In the genomic region with DNA sequence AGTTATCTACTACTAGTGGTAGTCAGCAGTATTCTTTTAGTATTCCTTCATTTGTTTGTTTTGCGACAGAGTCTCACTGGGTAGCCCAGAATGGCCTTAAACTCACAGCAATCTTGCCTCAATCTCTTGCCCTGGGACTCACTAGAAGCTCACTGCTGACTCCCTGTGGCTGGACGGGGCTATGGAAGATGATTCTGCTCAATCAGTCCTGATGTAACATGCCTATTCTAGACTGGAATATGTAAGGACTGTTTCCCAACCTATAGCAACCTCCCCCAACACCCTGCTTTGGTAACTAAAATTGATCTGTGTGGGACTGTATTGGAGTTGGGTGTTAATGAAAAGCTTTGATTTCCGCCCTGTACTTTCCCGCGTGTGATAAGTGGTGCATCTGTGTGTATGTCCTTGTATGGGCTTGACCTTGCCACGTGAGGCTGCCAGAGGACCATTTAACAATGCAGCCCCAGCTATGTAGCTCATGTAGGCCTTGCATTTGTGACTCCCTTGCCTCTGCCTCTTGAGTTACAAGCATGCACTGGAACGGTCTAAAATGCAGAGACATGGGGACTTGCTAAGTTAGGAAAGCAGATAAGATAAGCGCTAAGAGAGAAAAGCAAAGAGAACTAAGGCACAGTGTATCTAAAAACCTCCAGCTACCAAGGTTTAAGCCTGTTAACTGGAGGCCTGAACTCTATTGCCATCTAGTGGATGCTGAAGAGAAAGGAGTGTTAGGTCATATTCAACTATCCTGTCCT, we compare ENCODE assay signal across 9 mouse cellular contexts. TPM values are rescaled to one million over a fixed set of nuclear protein-coding genes. Genes with fewer than 3 reads are reported as not detected.
A peak's percentile ranks its signal among the peaks of the same experiment; 100 is the strongest.
DNase-seq lines count a peak whose midpoint lies in the region; ATAC-seq and TF ChIP-seq lines count a peak whose summit lies in the region.
"Had no signal": no experiment of that assay in that cellular context is flagged by ENCODE, and none has a peak within 500 bp of the region (broad histone marks: within the 10 kb centered on the region; RNA-seq: fewer than 3 reads in every experiment).

No protein-coding gene starts in this region.

- peak; percentile 67 for TF ChIP-seq CTCF in left cerebral cortex, adult 2 months (IDR thresholded peaks at IDR 0.05)

- no peak overlapping the region for H3K4me2 ChIP-seq in hindbrain, embryonic 12.5 days (replicated peaks)
- H3K4me2 ChIP-seq in hindbrain, embryonic 13.5 days: no peak overlapping the region
- no peak overlapping the region for H3K4me2 ChIP-seq in stomach, embryonic 15.5 days

- no peak overlapping the region for H3K9ac ChIP-seq in hindbrain, embryonic 12.5 days
- no peak overlapping the region for H3K9ac ChIP-seq in hindbrain, embryonic 13.5 days
- H3K9ac ChIP-seq in stomach, embryonic 15.5 days: no peak overlapping the region

- H3K27ac ChIP-seq in hindbrain, embryonic 10.5 days: peak overlapping the region; percentile 3; the same call in 1 of the 2 replicates
- no peak overlapping the region for H3K27ac ChIP-seq in hindbrain, embryonic 12.5 days
- H3K27ac ChIP-seq in embryonic facial prominence, embryonic 10.5 days (replicated peaks): 0 out of 2 replicates have a peak overlapping the region, but pooled peaks have one; percentile 0
- no peak overlapping the region for H3K27ac ChIP-seq in hindbrain, embryonic 13.5 days
- H3K27ac ChIP-seq in left cerebral cortex, adult 2 months: no peak overlapping the region
- H3K27ac ChIP-seq in stomach, embryonic 15.5 days: no peak overlapping the region; the same call in 1 of the 2 replicates

- H3K4me1 ChIP-seq in hindbrain, embryonic 10.5 days (replicated peaks): peaks cover 19% of the 10 kb centered on the region
- peaks cover 5% of the 10 kb centered on the region; the same call in 1 of the 2 replicates for H3K4me1 ChIP-seq in hindbrain, embryonic 12.5 days
- H3K4me1 ChIP-seq in embryonic facial prominence, embryonic 10.5 days: peaks cover 21% of the 10 kb centered on the region
- peaks cover 16% of the 10 kb centered on the region for H3K4me1 ChIP-seq in hindbrain, embryonic 13.5 days (replicated peaks)
- peaks cover 7% of the 10 kb centered on the region; the same call in 1 of the 2 replicates for H3K4me1 ChIP-seq in stomach, embryonic 15.5 days

- peak; percentile 43 for DNase-seq in hindbrain, embryonic 10.5 days (ENCODE audit: low spot score)
- peak; percentile 81 for DNase-seq in ZHBTc4 (ENCODE audit: low read depth, low spot score)
- peak; percentile 42 for DNase-seq in embryonic facial prominence, embryonic 10.5 days (ENCODE audit: low spot score)
- peak in 1 of 2 experiments; percentile 23 for DNase-seq in left cerebral cortex, adult 2 months (ENCODE audit: extremely low spot score in 1 of 2, low spot score in 2 of 2)
- DNase-seq in mesoderm, embryonic 11.5 days (ENCODE audit: low read depth, low spot score): peak; percentile 68

- no peaks in the 10 kb centered on the region for H3K27me3 ChIP-seq in hindbrain, embryonic 10.5 days (ENCODE audit: insufficient read depth, poor library complexity, severe bottlenecking)
- no peaks in the 10 kb centered on the region for H3K27me3 ChIP-seq in hindbrain, embryonic 12.5 days
- H3K27me3 ChIP-seq in embryonic facial prominence, embryonic 10.5 days (replicated peaks; ENCODE audit: low read depth, poor library complexity, severe bottlenecking): no peaks in the 10 kb centered on the region
- H3K27me3 ChIP-seq in hindbrain, embryonic 13.5 days: no peaks in the 10 kb centered on the region
- H3K27me3 ChIP-seq in stomach, embryonic 15.5 days (replicated peaks): no peaks in the 10 kb centered on the region

- no peak overlapping the region for H3K4me3 ChIP-seq in hindbrain, embryonic 10.5 days
- H3K4me3 ChIP-seq in hindbrain, embryonic 12.5 days: no peak overlapping the region
- H3K4me3 ChIP-seq in embryonic facial prominence, embryonic 10.5 days: no peak overlapping the region
- no peak overlapping the region for H3K4me3 ChIP-seq in hindbrain, embryonic 13.5 days
- H3K4me3 ChIP-seq in left cerebral cortex, adult 2 months: no peak overlapping the region
- no peak overlapping the region for H3K4me3 ChIP-seq in stomach, embryonic 15.5 days (replicated peaks)
- H3K4me3 ChIP-seq: erythroblast, embryonic 14.5 days had no signal

- peaks cover 20% of the 10 kb centered on the region for H3K36me3 ChIP-seq in hindbrain, embryonic 10.5 days
- H3K36me3 ChIP-seq in hindbrain, embryonic 12.5 days: no peaks in the 10 kb centered on the region
- H3K36me3 ChIP-seq in embryonic facial prominence, embryonic 10.5 days (replicated peaks): peaks cover 19% of the 10 kb centered on the region
- H3K36me3 ChIP-seq in hindbrain, embryonic 13.5 days: peaks cover 9% of the 10 kb centered on the region; the same call in 1 of the 2 replicates
- H3K36me3 ChIP-seq in stomach, embryonic 15.5 days: no peaks in the 10 kb centered on the region; the same call in 1 of the 2 replicates

- WGBS in hindbrain, embryonic 10.5 days: 29% methylated on average over 8 of the region's 8 CpGs
- 31% methylated on average over 8 of the region's 8 CpGs for WGBS in hindbrain, embryonic 12.5 days
- 33% methylated on average over 8 of the region's 8 CpGs for whole genome bisulfite sequencing in embryonic facial prominence, embryonic 10.5 days
- 35% methylated on average over 8 of the region's 8 CpGs for WGBS in hindbrain, embryonic 13.5 days
- 27% methylated on average over 8 of the region's 8 CpGs for WGBS in stomach, embryonic 15.5 days

- intact Hi-C loops in left cerebral cortex, adult 2 months (cut with DNase I): loop anchor here (1.0 to 2.0 kb wide), 3 partner anchors 37 to 108 kb away; no protein-coding TSS in a partner anchor

- ATAC-seq in hindbrain, embryonic 12.5 days (ENCODE audit: low FRiP score): no peak; the same call in 1 of the 2 replicates
- 0 out of 2 replicates have a peak, but pooled peaks have one; percentile 50 for ATAC-seq in hindbrain, embryonic 13.5 days (ENCODE audit: low FRiP score)
- peak; percentile 60; the same call in 1 of the 2 replicates for ATAC-seq in stomach, embryonic 15.5 days (ENCODE audit: insufficient read depth, low FRiP score, low read depth)

- no peaks in the 10 kb centered on the region for H3K9me3 ChIP-seq in hindbrain, embryonic 10.5 days
- no peaks in the 10 kb centered on the region for H3K9me3 ChIP-seq in hindbrain, embryonic 12.5 days (replicated peaks)
- no peaks in the 10 kb centered on the region for H3K9me3 ChIP-seq in embryonic facial prominence, embryonic 10.5 days
- H3K9me3 ChIP-seq in hindbrain, embryonic 13.5 days: no peaks in the 10 kb centered on the region
- H3K9me3 ChIP-seq in stomach, embryonic 15.5 days: no peaks in the 10 kb centered on the region

RNA-seq across cellular contexts. Expression of a gene that starts 0.7 kb away (rescaled TPM):
- 0.39 and 0.66 TPM in 2 replicates for polyA plus RNA-seq in hindbrain, embryonic 10.5 days (2016; fragmentation: Nextera tagmentation; extraction: Ambion mirVana)
- 0.65 and 0.72 TPM in 2 replicates for polyA plus RNA-seq in hindbrain, embryonic 12.5 days (2016; fragmentation: Nextera tagmentation; extraction: Ambion mirVana)
- 0.25 and 0.34 TPM in 2 replicates for polyA plus RNA-seq in embryonic facial prominence, embryonic 10.5 days (2016; fragmentation: Nextera tagmentation; extraction: Ambion mirVana)
- 0.47 and 0.53 TPM in 2 replicates for polyA plus RNA-seq in hindbrain, embryonic 13.5 days (2015; fragmentation: Nextera tagmentation; extraction: Ambion mirVana)
- under 1 TPM; 0.38 to 0.72 TPM for total RNA-seq in left cerebral cortex, adult 2 months (2021)
- polyA plus RNA-seq in stomach, embryonic 15.5 days (2015; fragmentation: Nextera tagmentation; extraction: Ambion mirVana): 0.27 and 0.44 TPM in 2 replicates
- polyA plus RNA-seq: erythroblast, embryonic 14.5 days had no signal

RNA-seq across cellular contexts. Expression of a gene that starts 6.4 kb away (rescaled TPM):
- 35.9 and 38.0 TPM in 2 replicates for polyA plus RNA-seq in hindbrain, embryonic 10.5 days (2016; fragmentation: Nextera tagmentation; extraction: Ambion mirVana)
- 31.8 and 32.1 TPM in 2 replicates for polyA plus RNA-seq in hindbrain, embryonic 12.5 days (2016; fragmentation: Nextera tagmentation; extraction: Ambion mirVana)
- 35.3 and 39.9 TPM in 2 replicates for polyA plus RNA-seq in embryonic facial prominence, embryonic 10.5 days (2016; fragmentation: Nextera tagmentation; extraction: Ambion mirVana)
- 31.8 and 36.6 TPM in 2 replicates for polyA plus RNA-seq in hindbrain, embryonic 13.5 days (2015; fragmentation: Nextera tagmentation; extraction: Ambion mirVana)
- 1 to 10 TPM; 8.0 to 9.1 TPM for total RNA-seq in left cerebral cortex, adult 2 months (2021)
- polyA plus RNA-seq in stomach, embryonic 15.5 days (2015; fragmentation: Nextera tagmentation; extraction: Ambion mirVana): 34.6 and 37.4 TPM in 2 replicates

RNA-seq across cellular contexts. Expression of a gene that starts 40.2 kb away (rescaled TPM):
- polyA plus RNA-seq in hindbrain, embryonic 10.5 days (2016; fragmentation: Nextera tagmentation; extraction: Ambion mirVana): 0.22 TPM in 1 of 2 replicates, not detected in the other
- polyA plus RNA-seq in hindbrain, embryonic 12.5 days (2016; fragmentation: Nextera tagmentation; extraction: Ambion mirVana): 0.27 TPM in 1 of 2 replicates, not detected in the other
- polyA plus RNA-seq in embryonic facial prominence, embryonic 10.5 days (2016; fragmentation: Nextera tagmentation; extraction: Ambion mirVana): not detected in 2 replicates
- not detected in 2 replicates for polyA plus RNA-seq in hindbrain, embryonic 13.5 days (2015; fragmentation: Nextera tagmentation; extraction: Ambion mirVana)
- total RNA-seq in left cerebral cortex, adult 2 months (2021): not detected
- 0.09 and 0.13 TPM in 2 replicates for polyA plus RNA-seq in stomach, embryonic 15.5 days (2015; fragmentation: Nextera tagmentation; extraction: Ambion mirVana)
- polyA plus RNA-seq: erythroblast, embryonic 14.5 days had no signal

Comparison
In these comparisons a context has a peak if more than half of its experiments do, and no peak if none do; other contexts are left out.
1. H3K27ac ChIP-seq: peak in hindbrain, embryonic 10.5 days (single experiment) and embryonic facial prominence, embryonic 10.5 days (single experiment); none in hindbrain, embryonic 12.5 days (single experiment), hindbrain, embryonic 13.5 days (single experiment), left cerebral cortex, adult 2 months (single experiment) and stomach, embryonic 15.5 days (single experiment).